Mouse (Mus musculus) sigmoid colon, adult 10 weeks (tissue): ENCODE data around the gene Mmrn2. TPM values are rescaled to one million over a fixed set of nuclear protein-coding genes. Genes with fewer than 3 reads are reported as not detected.

Experiments
- polyA plus RNA-seq: library from polyadenylated mRNA; stranded (reverse); fragments of 350-450 nt; fragmentation: Illumina TruSeq; extraction: RNeasy Lipid Tissue Mini Kit (QIAGEN cat#74804); gene quantifications from one replicate; pipeline ENCODE4 v1.2.3, GENCODE M21; 2014; ENCODE audit warnings: low read depth, low replicate concordance

The Mmrn2 gene
- polyA plus RNA-seq, result 3.5 TPM

DNA sequence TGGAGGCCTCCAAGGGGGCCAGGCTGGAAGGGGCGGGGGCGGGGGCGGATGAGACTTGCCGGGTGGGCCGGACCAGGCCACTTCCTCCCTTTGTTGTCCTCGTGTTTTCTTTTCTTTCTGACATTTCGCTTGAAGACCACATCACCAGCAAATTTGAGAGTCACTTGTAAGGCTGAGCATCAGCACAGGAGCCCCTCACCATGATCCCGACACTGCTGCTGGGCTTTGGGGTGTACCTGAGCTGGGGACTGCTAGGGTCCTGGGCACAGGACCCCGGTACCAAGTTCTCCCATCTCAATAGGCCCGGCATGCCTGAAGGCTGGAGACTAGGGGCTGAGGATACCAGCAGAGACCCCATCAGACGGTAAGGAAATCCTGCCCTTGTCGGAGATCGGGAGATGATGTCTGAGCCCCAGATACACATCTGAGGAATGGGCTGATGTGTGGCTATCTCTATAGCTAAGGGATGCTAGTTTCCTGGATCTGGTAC lies at the start of gene Mmrn2:
Mmrn2 (plus strand) TSS at position 51 of the 490 bp plus-strand sequence.

DNA sequence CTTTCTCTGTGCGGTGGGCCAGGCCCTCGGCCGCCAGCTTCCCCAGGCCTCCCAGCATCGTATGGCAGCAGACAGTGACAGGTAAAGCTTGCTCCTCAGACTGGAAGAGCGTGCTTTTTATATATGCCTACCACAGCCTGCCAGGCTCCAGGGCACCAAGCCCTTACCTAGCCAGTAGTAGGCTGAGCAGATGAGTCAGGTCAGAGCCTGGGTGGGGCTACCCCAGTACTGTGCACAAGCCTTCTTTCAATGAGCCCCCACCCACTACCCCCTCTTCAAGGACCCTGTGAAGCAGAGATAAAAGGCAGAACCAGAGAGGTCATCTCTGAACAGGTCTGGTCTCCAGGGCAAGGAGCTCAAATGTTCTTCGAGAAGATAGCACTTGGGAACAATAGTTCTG lies 20.0 kb upstream of the Mmrn2 start, which contains the start of gene Fam25c:
Fam25c (minus strand) TSS at position 133 of the 400 bp plus-strand sequence.

DNA sequence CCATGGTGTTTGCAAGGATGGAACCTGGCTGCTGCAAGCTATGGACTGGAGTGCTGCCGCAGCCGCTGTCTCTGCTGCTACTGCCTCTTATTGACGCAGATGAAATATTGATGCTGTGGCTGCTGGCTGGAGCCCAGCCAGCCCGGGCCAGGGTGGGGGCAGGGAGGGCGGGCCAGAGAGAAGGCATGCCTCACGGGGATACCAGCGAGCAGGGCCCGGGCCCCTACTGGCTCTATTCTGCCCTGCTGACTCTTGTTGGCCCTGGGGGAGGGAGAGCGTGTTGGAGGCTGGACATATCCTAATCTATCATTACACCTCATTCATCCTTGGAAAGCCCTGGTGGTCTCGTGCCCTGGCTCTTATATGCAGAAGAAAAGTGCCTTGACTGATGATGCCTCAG lies 688 bp upstream of the Mmrn2 start, which contains the start of gene Sncg:
Sncg (minus strand) TSS at position 213 of the 400 bp plus-strand sequence.

Other genes with a start within 250 kb of the Mmrn2 start
- 7.3 TPM for gene Npy4r, start 223.0 kb upstream of the Mmrn2 start, polyA plus RNA-seq
- 0.16 TPM for gene Gprin2, start 173.8 kb upstream of the Mmrn2 start, polyA plus RNA-seq
- 0.60 TPM for gene Syt15, start 155.9 kb upstream of the Mmrn2 start, polyA plus RNA-seq
- 12.7 TPM for gene Shld2, start 65.0 kb upstream of the Mmrn2 start, polyA plus RNA-seq
- gene Glud1, start 64.7 kb upstream of the Mmrn2 start, polyA plus RNA-seq, result 189 TPM
- not detected for gene Fam25c, start 20.0 kb upstream of the Mmrn2 start, polyA plus RNA-seq
- gene Sncg, start 676 bp upstream of the Mmrn2 start, polyA plus RNA-seq, result not detected
- 175 TPM for gene Bmpr1a, start 127.9 kb downstream of the Mmrn2 start, polyA plus RNA-seq
- gene 9230112D13Rik, start 147.3 kb downstream of the Mmrn2 start, polyA plus RNA-seq, result not detected
- gene Ldb3, start 213.2 kb downstream of the Mmrn2 start, polyA plus RNA-seq, result 15.9 TPM
- gene Opn4, start 224.7 kb downstream of the Mmrn2 start, polyA plus RNA-seq, result not detected